Mouse (Mus musculus) embryonic facial prominence, embryonic 15.5 days (tissue): ENCODE measurements around the gene Cbarp. TPM values are rescaled to one million over a fixed set of nuclear protein-coding genes. Genes with fewer than 3 reads are reported as not detected.

Source experiments
- ATAC-seq: fragments of 200-750 bp; cut with Nextera tagmentation; 2 replicates; pipeline ENCODE4 v1.8.0; 2017; ENCODE audit warnings: low read depth, moderate TSS enrichment; ENCODE audit not compliant: insufficient number of reproducible peaks, low FRiP score, low TSS enrichment
- H3K27ac ChIP-seq: fragments of 300-500 bp; sonication (generic); replicated peaks from 2 replicates; pipeline ENCODE4 v1.5.1; 2015; ENCODE audit warnings: mild to moderate bottlenecking, inconsistent platforms
- H3K27me3 ChIP-seq: fragments of 300-500 bp; sonication (generic); 2 replicates; pipeline ENCODE4 v1.6.1; 2015; ENCODE audit warnings: inconsistent platforms
- H3K36me3 ChIP-seq: fragments of 300-500 bp; sonication (generic); 2 replicates; pipeline ENCODE4 v1.6.1; 2015; ENCODE audit warnings: mild to moderate bottlenecking, inconsistent platforms
- H3K4me1 ChIP-seq: fragments of 300-500 bp; sonication (generic); 2 replicates; pipeline ENCODE4 v1.6.1; 2015; ENCODE audit warnings: inconsistent platforms
- H3K4me2 ChIP-seq: fragments of 300-500 bp; sonication (generic); replicated peaks from 2 replicates; pipeline ENCODE4 v1.6.1; 2015; ENCODE audit warnings: mild to moderate bottlenecking, inconsistent platforms
- H3K4me3 ChIP-seq: fragments of 300-500 bp; sonication (generic); replicated peaks from 2 replicates; pipeline ENCODE4 v1.5.1; 2015; ENCODE audit warnings: mild to moderate bottlenecking, inconsistent platforms
- H3K9ac ChIP-seq: fragments of 300-500 bp; sonication (generic); 2 replicates; pipeline ENCODE4 v1.6.1; 2015; ENCODE audit warnings: inconsistent platforms
- H3K9me3 ChIP-seq: fragments of 300-500 bp; sonication (generic); replicated peaks from 2 replicates; pipeline ENCODE4 v1.6.1; 2016; ENCODE audit warnings: inconsistent platforms
- WGBS: fragments of 180-500 bp; shearing (Covaris S2); methylation state at CpG from one replicate; pipeline ENCODE4 v1.1.7; 2015; 5-methylcytosine and 5-hydroxymethylcytosine counted together
- polyA plus RNA-seq: library from polyadenylated mRNA; unstranded; fragments of >200 nt; fragmentation: Nextera tagmentation; extraction: Ambion mirVana; gene quantifications from 2 replicates; pipeline ENCODE4 v1.2.1, GENCODE M21; 2015

The Cbarp gene
- polyA plus RNA-seq, 1 experiment from 2014 or later: 10.9 TPM

DNA sequence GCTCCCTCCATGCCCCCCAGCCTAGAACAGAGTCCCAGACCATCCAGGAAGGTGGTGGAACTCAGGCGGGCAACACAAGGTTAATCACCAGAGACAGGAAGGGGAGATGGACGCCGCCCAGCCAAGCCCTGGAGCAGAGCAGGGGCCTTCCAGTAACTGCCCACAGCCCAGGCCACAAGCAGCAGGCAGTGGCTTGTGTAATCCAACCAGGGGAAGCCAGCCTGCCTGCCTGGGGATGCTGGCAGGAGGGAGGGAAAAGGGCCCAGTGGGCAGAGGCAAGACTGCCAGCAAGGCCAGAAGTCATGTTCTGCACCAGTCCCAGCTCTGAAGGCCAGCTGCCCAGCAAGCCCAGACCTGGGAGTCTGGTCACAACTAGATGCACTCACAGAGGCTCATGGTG is 53.8 kb downstream of the Cbarp start:
- Histone ChIP-seq H3K4me1 (peaks cover 17% of the 10 kb centered on the region), H3K27ac (no peak overlapping the region), H3K4me3 (no peak overlapping the region), H3K36me3 (peaks cover 39% of the 10 kb centered on the region), H3K9ac (no peak overlapping the region), H3K27me3 (no peaks in the 10 kb centered on the region), H3K9me3 (no peaks in the 10 kb centered on the region), H3K4me2 (no peak overlapping the region)
- 60% methylated on average over 3 of the region's 3 CpGs for WGBS
- ATAC-seq: no peak

GRCm38 (mm10) chr10:80084817-80085487 is 55.7 kb downstream of the Cbarp start:
- ATAC-seq: no peak
- Histone ChIP-seq H3K4me3 (no peak overlapping the region), H3K27ac (peak overlapping the region; percentile 55), H3K9me3 (no peaks in the 10 kb centered on the region), H3K36me3 (peaks cover 53% of the 10 kb centered on the region), H3K4me2 (0 out of 2 replicates have a peak overlapping the region, but pooled peaks have one; percentile 1), H3K4me1 (peaks cover 21% of the 10 kb centered on the region), H3K27me3 (no peaks in the 10 kb centered on the region), H3K9ac (no peak overlapping the region)
- 46% methylated on average over 9 of the region's 9 CpGs for WGBS

DNA sequence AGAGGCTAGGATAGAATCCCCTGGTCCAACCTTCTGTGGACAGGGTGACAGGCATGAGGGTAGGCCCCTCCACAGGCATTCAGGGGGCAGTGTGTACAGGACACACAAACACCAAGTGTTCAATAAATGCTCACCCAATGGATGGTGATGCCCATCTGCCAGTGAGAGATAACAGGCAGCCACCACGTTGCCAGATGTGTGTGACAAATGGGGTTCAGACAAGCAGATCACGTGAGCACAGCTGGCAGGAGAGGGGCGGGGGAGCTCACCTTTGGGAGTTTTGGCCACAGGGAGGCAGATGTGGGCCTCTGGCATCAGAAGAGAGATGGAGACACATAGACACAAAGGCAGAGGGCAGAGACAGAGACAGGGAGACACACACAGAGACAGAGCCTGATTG is 59.6 kb downstream of the Cbarp start:
- Histone ChIP-seq H3K4me1 (peaks cover 18% of the 10 kb centered on the region), H3K4me2 (no peak overlapping the region), H3K9me3 (no peaks in the 10 kb centered on the region), H3K36me3 (peaks cover 75% of the 10 kb centered on the region), H3K9ac (no peak overlapping the region), H3K4me3 (no peak overlapping the region), H3K27me3 (no peaks in the 10 kb centered on the region), H3K27ac (no peak overlapping the region)
- WGBS: 77% methylated on average over 3 of the region's 3 CpGs
- ATAC-seq: no peak

Other genes with a start within 250 kb of the Cbarp start
- not detected in 2 replicates for gene Cfd, start 250.0 kb downstream of the Cbarp start, polyA plus RNA-seq
- 44.0 and 48.4 TPM in 2 replicates for gene Med16, start 231.9 kb downstream of the Cbarp start, polyA plus RNA-seq
- 5.2 TPM in 1 of 2 replicates, not detected in the other for gene Gm26602, start 230.0 kb downstream of the Cbarp start, polyA plus RNA-seq
- gene Kiss1r, start 223.9 kb downstream of the Cbarp start, polyA plus RNA-seq: 1.1 and 1.4 TPM in 2 replicates
- gene R3hdm4, start 219.6 kb downstream of the Cbarp start, polyA plus RNA-seq: 179 and 181 TPM in 2 replicates
- gene Arid3a, start 213.8 kb downstream of the Cbarp start, polyA plus RNA-seq: 6.6 and 7.0 TPM in 2 replicates
- gene Wdr18, start 180.7 kb downstream of the Cbarp start, polyA plus RNA-seq: 84.7 and 90.6 TPM in 2 replicates
- 0.63 and 0.77 TPM in 2 replicates for gene Grin3b, start 170.1 kb downstream of the Cbarp start, polyA plus RNA-seq
- gene Tmem259, start 156.5 kb downstream of the Cbarp start, polyA plus RNA-seq: 23.9 and 29.3 TPM in 2 replicates
- gene Cnn2, start 152.3 kb downstream of the Cbarp start, polyA plus RNA-seq: 288 and 296 TPM in 2 replicates
- gene Abca7, start 144.3 kb downstream of the Cbarp start, polyA plus RNA-seq: 3.7 and 4.0 TPM in 2 replicates
- gene Arhgap45, start 124.2 kb downstream of the Cbarp start, polyA plus RNA-seq: 5.1 and 6.2 TPM in 2 replicates
- 218 and 221 TPM in 2 replicates for gene Polr2e, start 101.0 kb downstream of the Cbarp start, polyA plus RNA-seq
- gene Gpx4, start 93.7 kb downstream of the Cbarp start, polyA plus RNA-seq: 503 and 528 TPM in 2 replicates
- 19.4 and 19.8 TPM in 2 replicates for gene Sbno2, start 35.3 kb downstream of the Cbarp start, polyA plus RNA-seq
- 21.3 and 27.3 TPM in 2 replicates for gene Stk11, start 25.0 kb downstream of the Cbarp start, polyA plus RNA-seq
- 516 and 519 TPM in 2 replicates for gene Atp5d, start 2.2 kb downstream of the Cbarp start, polyA plus RNA-seq
- gene Midn, start 7.4 kb upstream of the Cbarp start, polyA plus RNA-seq: 18.3 and 20.4 TPM in 2 replicates
- gene Cirbp, start 25.1 kb upstream of the Cbarp start, polyA plus RNA-seq: 102 and 116 TPM in 2 replicates
- 12.0 and 13.6 TPM in 2 replicates for gene 1600002K03Rik, start 32.1 kb upstream of the Cbarp start, polyA plus RNA-seq
- gene Efna2, start 38.6 kb upstream of the Cbarp start, polyA plus RNA-seq: 30.9 and 31.8 TPM in 2 replicates
- gene Mum1, start 85.6 kb upstream of the Cbarp start, polyA plus RNA-seq: 75.2 and 77.0 TPM in 2 replicates
- gene Ndufs7, start 108.3 kb upstream of the Cbarp start, polyA plus RNA-seq: 317 and 339 TPM in 2 replicates
- gene Gamt, start 120.2 kb upstream of the Cbarp start, polyA plus RNA-seq: 72.3 and 88.0 TPM in 2 replicates
- 61.2 and 64.6 TPM in 2 replicates for gene Dazap1, start 120.7 kb upstream of the Cbarp start, polyA plus RNA-seq
- 969 and 997 TPM in 2 replicates for gene Rps15, start 151.6 kb upstream of the Cbarp start, polyA plus RNA-seq
- gene Apc2, start 155.1 kb upstream of the Cbarp start, polyA plus RNA-seq: 3.4 and 5.4 TPM in 2 replicates
- gene 2310011J03Rik, start 179.7 kb upstream of the Cbarp start, polyA plus RNA-seq: 50.8 and 52.7 TPM in 2 replicates
- gene Pcsk4, start 188.7 kb upstream of the Cbarp start, polyA plus RNA-seq: 4.2 and 5.2 TPM in 2 replicates
- 10.7 and 13.7 TPM in 2 replicates for gene Reep6, start 189.1 kb upstream of the Cbarp start, polyA plus RNA-seq
- 11.5 and 11.6 TPM in 2 replicates for gene Adamtsl5, start 207.6 kb upstream of the Cbarp start, polyA plus RNA-seq
- 2.0 and 2.2 TPM in 2 replicates for gene Plk5, start 215.6 kb upstream of the Cbarp start, polyA plus RNA-seq
- gene Mex3d, start 246.8 kb upstream of the Cbarp start, polyA plus RNA-seq: 7.2 and 8.4 TPM in 2 replicates